Mouse (Mus musculus): ENCODE results near the gene Mst1r. TPM values are rescaled to one million over a fixed set of nuclear protein-coding genes. Genes with fewer than 3 reads are reported as not detected.

Mst1r gene
- total and polyA plus RNA-seq, 3 experiments, result 133 to 149 TPM; not detected in 1

GRCm38 (mm10) chr9:107910025-107910769 lies 3.5 kb downstream of the Mst1r start:
- peaks cover 10 to 48% of the 10 kb centered on the region in 2 experiments for H3K4me1 ChIP-seq (ENCODE audit: control insufficient read depth in 1 of 2, insufficient read depth in 2 of 2, low read length in 2 of 2)
- no peak overlapping the region for H3K4me3 ChIP-seq (ENCODE audit: control insufficient read depth in 1 of 2, insufficient read depth in 1 of 2, low read depth in 2 of 2, low read length in 2 of 2)
- peaks cover 4% of the 10 kb centered on the region for H3K79me2 ChIP-seq (ENCODE audit: control insufficient read depth, insufficient read depth, low read length, poor library complexity)
- H3K27ac ChIP-seq (ENCODE audit: control insufficient read depth, low read depth, low read length), result no peak overlapping the region; the same call in 1 of the 2 replicates
- H3K9ac ChIP-seq (ENCODE audit: control insufficient read depth, low read depth, low read length, poor library complexity, severe bottlenecking), result no peak overlapping the region
- no peak for TF ChIP-seq POLR2A (IDR thresholded peaks at IDR 0.05; ENCODE audit: control insufficient read depth in 1 of 2, insufficient read depth in 1 of 2, low read depth in 1 of 2, low read length in 2 of 2, poor library complexity in 1 of 2)
- H3K27me3 ChIP-seq (ENCODE audit: control insufficient read depth in 1 of 2, insufficient read depth in 2 of 2, low read length in 2 of 2), result no peaks in the 10 kb centered on the region
- no peak for DNase-seq (ENCODE audit: low read depth, low spot score)
- H3K9me3 ChIP-seq (replicated peaks; ENCODE audit: insufficient read depth, low read length), result no peaks in the 10 kb centered on the region
- H3K36me3 ChIP-seq (ENCODE audit: control insufficient read depth in 1 of 2, insufficient read depth in 2 of 2, low read length in 2 of 2), result peaks cover 0 to 36% of the 10 kb centered on the region in 2 experiments; a peak in 2 of 4 replicates

- H3K9ac ChIP-seq (ENCODE audit: control insufficient read depth, low read depth, low read length, poor library complexity, severe bottlenecking), result peak overlapping the region; percentile 78
- peaks cover 7 to 28% of the 10 kb centered on the region in 2 experiments for H3K4me1 ChIP-seq (ENCODE audit: control insufficient read depth in 1 of 2, insufficient read depth in 2 of 2, low read length in 2 of 2)
- H3K79me2 ChIP-seq (ENCODE audit: control insufficient read depth, insufficient read depth, low read length, poor library complexity), result peaks cover 14% of the 10 kb centered on the region
- peak overlapping the region; percentile 49 to 68 for H3K4me3 ChIP-seq (ENCODE audit: control insufficient read depth in 1 of 2, insufficient read depth in 1 of 2, low read depth in 2 of 2, low read length in 2 of 2)
- peaks cover 5 to 18% of the 10 kb centered on the region in 2 experiments for H3K36me3 ChIP-seq (ENCODE audit: control insufficient read depth in 1 of 2, insufficient read depth in 2 of 2, low read length in 2 of 2)
- H3K27me3 ChIP-seq (ENCODE audit: control insufficient read depth in 1 of 2, insufficient read depth in 2 of 2, low read length in 2 of 2), result no peaks in the 10 kb centered on the region
- peak; percentile 81 for DNase-seq (ENCODE audit: low read depth, low spot score)
- no peaks in the 10 kb centered on the region for H3K9me3 ChIP-seq (replicated peaks; ENCODE audit: insufficient read depth, low read length)
- peak overlapping the region; percentile 76 for H3K27ac ChIP-seq (ENCODE audit: control insufficient read depth, low read depth, low read length)
- TF ChIP-seq KAT2A (conservative IDR thresholded peaks at IDR 0.05; ENCODE audit: low read depth, low read length) (no peak; the same call in 1 of the 2 replicates), POLR2A (IDR thresholded peaks at IDR 0.05; ENCODE audit: control insufficient read depth in 1 of 2, insufficient read depth in 1 of 2, low read depth in 1 of 2, low read length in 2 of 2, poor library complexity in 1 of 2) (peak; percentile 73 to 94), ZKSCAN1 (IDR thresholded peaks at IDR 0.05; ENCODE audit: low read depth, low read length) (no peak), ETS1 (IDR thresholded peaks at IDR 0.05; ENCODE audit: low read depth, low read length) (peak; percentile 67), EP300 (IDR thresholded peaks at IDR 0.05; ENCODE audit: low read depth in 1 of 2, low read length in 2 of 2) (peak; percentile 64 to 91), SIN3A (IDR thresholded peaks at IDR 0.05; ENCODE audit: low read length) (peak; percentile 83), MYB (IDR thresholded peaks at IDR 0.05; ENCODE audit: low read depth, low read length) (peak; percentile 98), CTCF (IDR thresholded peaks at IDR 0.05 in 2 of 3, conservative IDR thresholded peaks at IDR 0.05 in 1 of 3; ENCODE audit: control insufficient read depth in 1 of 3, insufficient read depth in 1 of 3, low read depth in 2 of 3, low read length in 3 of 3, poor library complexity in 1 of 3, severe bottlenecking in 1 of 3) (no peak), USF2 (IDR thresholded peaks at IDR 0.05; ENCODE audit: borderline replicate concordance in 1 of 2, insufficient read depth in 1 of 2, low read depth in 1 of 2, low read length in 2 of 2) (no peak), TAL1 (IDR thresholded peaks at IDR 0.05; ENCODE audit: low read length) (no peak), RCOR1 (IDR thresholded peaks at IDR 0.05; ENCODE audit: low read depth, low read length) (0 out of 2 replicates have a peak, but pooled peaks have one; percentile 21), UBTF (IDR thresholded peaks at IDR 0.05; ENCODE audit: borderline replicate concordance, insufficient read depth, low read depth, low read length) (no peak), RAD21 (IDR thresholded peaks at IDR 0.05; ENCODE audit: low read depth, low read length) (no peak), MYC (IDR thresholded peaks at IDR 0.05; ENCODE audit: low read depth, low read length) (0 out of 2 replicates have a peak, but pooled peaks have one; percentile 30), ZMIZ1 (IDR thresholded peaks at IDR 0.05; ENCODE audit: low read depth, low read length) (peak; percentile 90), USF1 (IDR thresholded peaks at IDR 0.05; ENCODE audit: low read depth, low read length) (no peak), MAFK (IDR thresholded peaks at IDR 0.05; ENCODE audit: borderline replicate concordance, low read depth, low read length) (no peak), NRF1 (IDR thresholded peaks at IDR 0.05; ENCODE audit: insufficient read depth, low read depth, low read length, poor library complexity, severe bottlenecking) (no peak), ZNF384 (IDR thresholded peaks at IDR 0.05; ENCODE audit: low read depth, low read length) (no peak), MAX (IDR thresholded peaks at IDR 0.05; ENCODE audit: low read length) (peak; percentile 52; the same call in 1 of the 2 replicates), HCFC1 (IDR thresholded peaks at IDR 0.05; ENCODE audit: low read depth, low read length) (peak; percentile 61), GATA1 (IDR thresholded peaks at IDR 0.05; ENCODE audit: low read depth, low read length) (peak; percentile 81), E2F4 (IDR thresholded peaks at IDR 0.05; ENCODE audit: borderline replicate concordance, low read depth, low read length) (no peak), TCF12 (IDR thresholded peaks at IDR 0.05; ENCODE audit: low read depth, low read length) (peak; percentile 79), POLR2AphosphoS5 (IDR thresholded peaks at IDR 0.05; ENCODE audit: borderline replicate concordance, low read depth, low read length) (no peak; the same call in 1 of the 2 replicates), GABPA (IDR thresholded peaks at IDR 0.05; ENCODE audit: low read depth, low read length) (no peak), MXI1 (IDR thresholded peaks at IDR 0.05; ENCODE audit: low read depth, low read length) (peak; percentile 73), JUND (IDR thresholded peaks at IDR 0.05; ENCODE audit: low read depth, low read length) (no peak)
Observed at GRCm38 (mm10) chr9:107914764-107915420, 8.2 kb downstream of the Mst1r start.

All from MEL (cell line).